Mouse (Mus musculus): ENCODE data around the gene Aknad1. TPM values are rescaled to one million over a fixed set of nuclear protein-coding genes. Genes with fewer than 3 reads are reported as not detected.

The Aknad1 gene
- polyA plus RNA-seq, 1 experiment from 2014 or later, result not detected

DNA sequence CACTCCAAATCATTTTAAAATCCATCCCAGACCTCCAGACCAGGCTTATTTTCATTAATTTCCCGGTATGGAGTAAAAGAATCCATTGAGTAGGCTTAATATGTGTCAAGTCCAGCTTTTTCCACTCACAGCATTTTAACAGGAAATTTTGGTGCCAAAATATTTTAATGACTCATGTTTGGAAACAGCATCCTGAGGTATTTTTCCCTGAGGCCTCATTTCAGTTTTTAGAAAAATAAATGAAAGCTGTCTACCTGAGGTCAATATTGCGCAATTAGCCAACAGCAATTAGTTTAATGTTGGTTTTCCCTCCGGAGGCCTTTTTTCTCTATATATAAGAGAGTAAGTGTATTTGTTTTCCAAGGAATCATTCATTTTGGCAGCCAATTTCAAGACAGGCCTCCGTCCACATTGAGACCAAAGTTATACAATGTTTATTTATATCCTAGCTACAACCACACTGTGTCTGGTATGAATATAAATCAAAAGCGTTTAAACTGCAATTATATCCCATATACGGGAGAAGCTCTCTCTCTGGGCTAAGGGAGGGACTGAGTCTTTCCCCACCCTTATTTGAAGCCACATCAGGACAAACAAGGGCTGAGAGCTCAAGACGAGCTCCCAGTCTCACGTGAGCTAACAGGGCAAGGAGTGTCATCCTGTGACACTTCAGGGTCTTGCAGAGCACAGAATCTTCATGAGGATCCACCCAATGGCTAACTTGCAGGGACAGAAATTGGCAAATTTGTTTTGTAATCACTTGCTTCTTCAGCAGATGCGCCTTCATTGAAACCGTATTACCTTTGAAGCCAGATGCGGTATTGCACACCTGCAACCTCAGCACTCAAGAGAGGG lies 20.3 kb downstream of the Aknad1 start:
- H3K4me1 ChIP-seq (ENCODE audit: control insufficient read depth, insufficient read depth, low read depth, low read length), result no peaks in the 10 kb centered on the region
- H3K9me3 ChIP-seq (ENCODE audit: control insufficient read depth, low read length), result no peaks in the 10 kb centered on the region
- ATAC-seq, result no peak
- H3K4me3 ChIP-seq (ENCODE audit: low read length), result no peak overlapping the region
- H3K27ac ChIP-seq (ENCODE audit: low read depth, low read length), result no peak overlapping the region
- H3K27me3 ChIP-seq (replicated peaks; ENCODE audit: control insufficient read depth, insufficient read depth, low read length), result no peaks in the 10 kb centered on the region
- 75% methylated on average over 11 of the region's 11 CpGs for WGBS
- no peak overlapping the region for H3K4me2 ChIP-seq (ENCODE audit: low read length)
- no peaks in the 10 kb centered on the region for H3K36me3 ChIP-seq (ENCODE audit: control insufficient read depth, insufficient read depth, low read length)
- no peak overlapping the region for H3K9ac ChIP-seq (ENCODE audit: low read depth, low read length)

DNA sequence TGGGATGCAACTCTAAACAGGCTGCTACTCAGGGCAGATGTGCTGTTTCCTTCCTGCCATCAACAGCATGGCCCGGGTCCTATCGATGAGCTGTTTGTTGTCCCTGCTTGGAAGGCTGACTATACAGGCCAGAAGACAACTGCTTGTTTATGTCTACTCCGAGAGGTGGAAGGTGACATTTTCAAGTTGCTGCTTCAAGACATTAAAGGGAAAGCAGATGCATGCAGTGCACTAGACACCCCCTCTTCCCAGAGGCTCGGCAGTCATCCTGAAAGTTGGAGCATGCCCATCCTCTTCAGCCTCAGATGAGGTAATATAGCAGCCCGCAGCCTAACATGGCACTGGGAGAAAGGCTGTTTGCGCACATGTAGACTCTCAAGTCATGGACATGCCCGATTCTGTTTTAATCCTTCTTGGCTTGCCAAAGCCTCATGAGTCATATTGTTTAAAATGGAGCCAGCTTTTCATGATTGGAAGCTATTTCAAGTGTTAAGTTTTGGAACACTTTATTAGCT lies 23.2 kb downstream of the Aknad1 start:
- Histone ChIP-seq H3K4me1 (ENCODE audit: control insufficient read depth, insufficient read depth, low read depth, low read length) (no peaks in the 10 kb centered on the region), H3K9me3 (ENCODE audit: control insufficient read depth, low read length) (no peaks in the 10 kb centered on the region), H3K4me2 (ENCODE audit: low read length) (no peak overlapping the region), H3K4me3 (ENCODE audit: low read length) (no peak overlapping the region), H3K9ac (ENCODE audit: low read depth, low read length) (no peak overlapping the region), H3K27me3 (replicated peaks; ENCODE audit: control insufficient read depth, insufficient read depth, low read length) (no peaks in the 10 kb centered on the region), H3K27ac (ENCODE audit: low read depth, low read length) (no peak overlapping the region), H3K36me3 (ENCODE audit: control insufficient read depth, insufficient read depth, low read length) (no peaks in the 10 kb centered on the region)
- ATAC-seq, result no peak
- WGBS, result 85% methylated on average over 7 of the region's 7 CpGs

DNA sequence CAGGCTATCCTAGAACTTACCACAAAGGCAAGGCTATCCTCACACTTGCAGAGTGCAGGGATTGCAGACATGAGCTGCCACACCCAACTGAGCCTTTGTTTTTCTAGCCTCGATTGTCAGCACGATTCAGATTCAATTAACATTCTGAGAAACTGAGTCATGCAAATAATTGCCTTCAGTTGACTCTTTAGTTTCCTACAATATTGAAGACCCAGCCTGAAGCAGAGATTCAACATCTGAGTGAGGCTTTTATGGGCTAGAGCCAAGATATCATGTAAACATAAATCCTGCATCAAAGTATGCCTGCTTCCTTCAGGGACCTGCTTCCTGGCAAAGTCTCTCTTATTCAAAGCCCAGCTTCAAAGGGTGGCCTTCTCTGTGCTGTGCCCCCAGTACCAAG lies 24.2 kb downstream of the Aknad1 start:
- Histone ChIP-seq H3K27me3 (replicated peaks; ENCODE audit: control insufficient read depth, insufficient read depth, low read length) (no peaks in the 10 kb centered on the region), H3K27ac (ENCODE audit: low read depth, low read length) (no peak overlapping the region), H3K4me2 (ENCODE audit: low read length) (no peak overlapping the region), H3K9ac (ENCODE audit: low read depth, low read length) (no peak overlapping the region), H3K4me3 (ENCODE audit: low read length) (no peak overlapping the region), H3K36me3 (ENCODE audit: control insufficient read depth, insufficient read depth, low read length) (no peaks in the 10 kb centered on the region), H3K4me1 (ENCODE audit: control insufficient read depth, insufficient read depth, low read depth, low read length) (no peaks in the 10 kb centered on the region), H3K9me3 (ENCODE audit: control insufficient read depth, low read length) (no peaks in the 10 kb centered on the region)
- WGBS, result 78% methylated on average over 2 of the region's 2 CpGs
- ATAC-seq, result no peak

DNA sequence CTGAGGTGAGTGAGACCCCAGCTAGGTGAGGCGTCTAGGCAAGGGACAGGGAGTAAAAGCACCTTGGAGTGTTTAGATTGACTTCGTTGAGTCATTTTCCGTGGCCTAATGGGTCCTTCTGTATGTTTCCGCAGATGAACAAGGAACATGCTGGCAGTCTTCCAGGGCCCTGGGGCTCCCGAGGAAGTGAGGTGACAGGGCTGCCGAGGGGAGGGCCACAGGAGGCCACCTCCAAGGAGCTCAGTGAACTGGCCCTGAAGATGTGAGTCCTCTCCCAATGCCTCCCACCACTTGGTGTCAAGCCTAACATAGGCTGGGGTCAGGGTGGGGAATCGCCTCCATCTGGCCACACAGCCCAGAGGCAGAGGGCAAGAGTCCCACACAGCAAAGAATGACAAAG lies 25.5 kb downstream of the Aknad1 start:
- Histone ChIP-seq H3K4me2 (ENCODE audit: low read length) (no peak overlapping the region), H3K9ac (ENCODE audit: low read depth, low read length) (no peak overlapping the region), H3K4me3 (ENCODE audit: low read length) (no peak overlapping the region), H3K9me3 (ENCODE audit: control insufficient read depth, low read length) (no peaks in the 10 kb centered on the region), H3K27me3 (replicated peaks; ENCODE audit: control insufficient read depth, insufficient read depth, low read length) (no peaks in the 10 kb centered on the region), H3K27ac (ENCODE audit: low read depth, low read length) (no peak overlapping the region), H3K4me1 (ENCODE audit: control insufficient read depth, insufficient read depth, low read depth, low read length) (no peaks in the 10 kb centered on the region), H3K36me3 (ENCODE audit: control insufficient read depth, insufficient read depth, low read length) (no peaks in the 10 kb centered on the region)
- ATAC-seq, result no peak
- WGBS, result 49% methylated on average over 7 of the region's 7 CpGs

DNA sequence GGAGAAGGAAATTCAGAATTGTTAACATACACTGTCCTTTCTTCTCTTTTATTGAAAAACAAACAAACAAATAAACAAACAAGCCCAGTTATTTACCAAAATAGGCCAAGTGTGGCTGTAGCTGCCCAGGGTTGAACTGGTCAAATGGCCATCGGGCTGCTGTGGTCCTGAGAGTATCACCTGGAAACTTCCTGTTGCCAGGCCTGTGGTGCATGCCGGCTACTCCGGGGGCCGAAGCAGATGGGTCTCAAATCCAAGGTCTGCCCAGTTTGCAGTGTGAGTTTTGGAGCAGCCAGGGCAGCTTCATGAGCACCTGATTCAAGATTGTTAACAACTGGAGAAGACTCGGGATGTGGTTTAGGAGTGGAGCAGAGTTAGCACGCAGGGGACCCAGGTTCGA lies 26.0 kb downstream of the Aknad1 start:
- H3K9ac ChIP-seq (ENCODE audit: low read depth, low read length), result no peak overlapping the region
- ATAC-seq, result no peak
- WGBS, result 85% methylated on average over 7 of the region's 7 CpGs
- H3K9me3 ChIP-seq (ENCODE audit: control insufficient read depth, low read length), result no peaks in the 10 kb centered on the region
- H3K27me3 ChIP-seq (replicated peaks; ENCODE audit: control insufficient read depth, insufficient read depth, low read length), result no peaks in the 10 kb centered on the region
- no peaks in the 10 kb centered on the region for H3K4me1 ChIP-seq (ENCODE audit: control insufficient read depth, insufficient read depth, low read depth, low read length)
- no peak overlapping the region for H3K27ac ChIP-seq (ENCODE audit: low read depth, low read length)
- H3K36me3 ChIP-seq (ENCODE audit: control insufficient read depth, insufficient read depth, low read length), result no peaks in the 10 kb centered on the region
- H3K4me2 ChIP-seq (ENCODE audit: low read length), result no peak overlapping the region
- H3K4me3 ChIP-seq (ENCODE audit: low read length), result no peak overlapping the region

GRCm38 (mm10) chr3:108766943-108767342 lies 27.5 kb downstream of the Aknad1 start:
- Histone ChIP-seq H3K4me3 (ENCODE audit: low read length) (no peak overlapping the region), H3K4me2 (ENCODE audit: low read length) (no peak overlapping the region), H3K9ac (ENCODE audit: low read depth, low read length) (no peak overlapping the region), H3K4me1 (ENCODE audit: control insufficient read depth, insufficient read depth, low read depth, low read length) (no peaks in the 10 kb centered on the region), H3K9me3 (ENCODE audit: control insufficient read depth, low read length) (no peaks in the 10 kb centered on the region), H3K36me3 (ENCODE audit: control insufficient read depth, insufficient read depth, low read length) (no peaks in the 10 kb centered on the region), H3K27ac (ENCODE audit: low read depth, low read length) (no peak overlapping the region), H3K27me3 (replicated peaks; ENCODE audit: control insufficient read depth, insufficient read depth, low read length) (no peaks in the 10 kb centered on the region)
- WGBS, result 84% methylated on average over 7 of the region's 7 CpGs
- no peak for ATAC-seq

- Histone ChIP-seq H3K4me1 (ENCODE audit: control insufficient read depth, insufficient read depth, low read depth, low read length) (no peaks in the 10 kb centered on the region), H3K4me2 (ENCODE audit: low read length) (no peak overlapping the region), H3K27me3 (replicated peaks; ENCODE audit: control insufficient read depth, insufficient read depth, low read length) (no peaks in the 10 kb centered on the region), H3K9me3 (ENCODE audit: control insufficient read depth, low read length) (no peaks in the 10 kb centered on the region), H3K4me3 (ENCODE audit: low read length) (no peak overlapping the region), H3K9ac (ENCODE audit: low read depth, low read length) (no peak overlapping the region), H3K36me3 (ENCODE audit: control insufficient read depth, insufficient read depth, low read length) (no peaks in the 10 kb centered on the region), H3K27ac (ENCODE audit: low read depth, low read length) (no peak overlapping the region)
- 85% methylated on average over 10 of the region's 10 CpGs for WGBS
- no peak for ATAC-seq
Measured at GRCm38 (mm10) chr3:108767416-108767815, 28.0 kb downstream of the Aknad1 start.

DNA sequence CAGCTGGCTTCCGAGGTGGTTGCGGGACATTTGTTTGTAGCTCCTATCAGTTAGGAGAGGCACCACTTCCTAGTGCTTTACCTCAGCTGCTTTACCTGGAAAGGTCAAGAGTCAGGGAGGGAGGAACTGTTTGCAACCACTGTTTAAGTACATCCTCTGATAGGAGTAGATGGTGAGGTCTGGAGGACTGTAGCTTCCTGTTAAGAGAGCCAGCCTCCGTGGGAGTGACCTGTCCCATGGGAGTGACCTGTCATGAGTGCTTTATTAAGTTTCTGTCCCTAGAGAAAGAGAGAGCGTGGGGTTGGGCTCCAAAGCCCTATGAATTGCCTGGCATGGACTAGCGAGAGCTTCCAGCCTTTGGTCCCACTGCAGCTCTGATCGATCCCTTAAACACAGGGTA lies 30.1 kb downstream of the Aknad1 start:
- H3K4me2 ChIP-seq (ENCODE audit: low read length), result no peak overlapping the region
- H3K27ac ChIP-seq (ENCODE audit: low read depth, low read length), result no peak overlapping the region
- no peaks in the 10 kb centered on the region for H3K36me3 ChIP-seq (ENCODE audit: control insufficient read depth, insufficient read depth, low read length)
- no peak overlapping the region for H3K4me3 ChIP-seq (ENCODE audit: low read length)
- 85% methylated on average over 6 of the region's 6 CpGs for WGBS
- no peaks in the 10 kb centered on the region for H3K4me1 ChIP-seq (ENCODE audit: control insufficient read depth, insufficient read depth, low read depth, low read length)
- H3K9me3 ChIP-seq (ENCODE audit: control insufficient read depth, low read length), result no peaks in the 10 kb centered on the region
- no peaks in the 10 kb centered on the region for H3K27me3 ChIP-seq (replicated peaks; ENCODE audit: control insufficient read depth, insufficient read depth, low read length)
- no peak for ATAC-seq
- H3K9ac ChIP-seq (ENCODE audit: low read depth, low read length), result no peak overlapping the region

GRCm38 (mm10) chr3:108770725-108771368 lies 31.4 kb downstream of the Aknad1 start:
- Histone ChIP-seq H3K4me3 (ENCODE audit: low read length) (no peak overlapping the region), H3K27ac (ENCODE audit: low read depth, low read length) (no peak overlapping the region), H3K27me3 (replicated peaks; ENCODE audit: control insufficient read depth, insufficient read depth, low read length) (no peaks in the 10 kb centered on the region), H3K4me2 (ENCODE audit: low read length) (no peak overlapping the region), H3K36me3 (ENCODE audit: control insufficient read depth, insufficient read depth, low read length) (no peaks in the 10 kb centered on the region), H3K9ac (ENCODE audit: low read depth, low read length) (no peak overlapping the region), H3K9me3 (ENCODE audit: control insufficient read depth, low read length) (no peaks in the 10 kb centered on the region), H3K4me1 (ENCODE audit: control insufficient read depth, insufficient read depth, low read depth, low read length) (no peaks in the 10 kb centered on the region)
- ATAC-seq, result peak; percentile 79
- 33% methylated on average over 6 of the region's 6 CpGs for WGBS
